Mouse (Mus musculus) gastrocnemius, adult 2 months (tissue): Measurements from ENCODE around the gene Ddx59. TPM values are rescaled to one million over a fixed set of nuclear protein-coding genes. Genes with fewer than 3 reads are reported as not detected.
A peak's percentile ranks its signal among the peaks of the same experiment; 100 is the strongest.

ENCODE experiments used
- DNase-seq: peaks from one replicate; pipeline ENCODE4 v3.0.0; 2022
- H3K27ac ChIP-seq: fragments of 200-600 bp; 2 replicates; pipeline ENCODE4 v1.8.1; 2022; ENCODE audit warnings: mild to moderate bottlenecking
- H3K4me3 ChIP-seq: fragments of 200-600 bp; 2 replicates; pipeline ENCODE4 v1.8.1; 2022; ENCODE audit warnings: mild to moderate bottlenecking, moderate library complexity
- CTCF ChIP-seq: fragments of 200-600 bp; IDR thresholded peaks from 2 replicates; pipeline ENCODE4 v1.8.1; 2022; ENCODE audit warnings: antibody characterized with exemption, mild to moderate bottlenecking, moderate library complexity
- intact Hi-C: fragments of 180-260 bp; cut with DNase I; formaldehyde crosslinking; loops from one replicate; pipeline ENCODE4 v1.15.1; 2025
- total RNA-seq, 2 experiments: library from RNA; stranded (reverse); gene quantifications; 2 replicates each; pipeline ENCODE4 v1.2.3; 2021

The Ddx59 gene
- total RNA-seq, 2 experiments from 2014 or later, result 19.3 to 19.6 TPM

GRCm38 (mm10) chr1:136418393-136418792 is 3.3 kb downstream of the Ddx59 start:
- no peak for TF ChIP-seq CTCF
- intact Hi-C loops, result no loop called here
- no peak overlapping the region for H3K4me3 ChIP-seq
- no peak for DNase-seq
- H3K27ac ChIP-seq, result no peak overlapping the region

- intact Hi-C loops, result no loop called here
- no peak for TF ChIP-seq CTCF
- no peak for DNase-seq
- Histone ChIP-seq H3K4me3 (no peak overlapping the region), H3K27ac (no peak overlapping the region)
Observed at GRCm38 (mm10) chr1:136427166-136427969, 12.3 kb downstream of the Ddx59 start.

GRCm38 (mm10) chr1:136428981-136429380 is 13.9 kb downstream of the Ddx59 start:
- TF ChIP-seq CTCF, result no peak
- H3K27ac ChIP-seq, result no peak overlapping the region
- DNase-seq, result no peak
- intact Hi-C loops, result no loop called here
- no peak overlapping the region for H3K4me3 ChIP-seq

- no peak for DNase-seq
- H3K27ac ChIP-seq, result no peak overlapping the region
- no peak for TF ChIP-seq CTCF
- intact Hi-C loops, result no loop called here
- no peak overlapping the region for H3K4me3 ChIP-seq
Observed at GRCm38 (mm10) chr1:136430126-136430818, 15.2 kb downstream of the Ddx59 start.

- no peak for TF ChIP-seq CTCF
- Histone ChIP-seq H3K4me3 (no peak overlapping the region), H3K27ac (no peak overlapping the region)
- intact Hi-C loops, result no loop called here
- no peak for DNase-seq
Observed at GRCm38 (mm10) chr1:136440741-136441140, 25.7 kb downstream of the Ddx59 start.

GRCm38 (mm10) chr1:136442809-136443208 is 27.7 kb downstream of the Ddx59 start:
- DNase-seq, result no peak
- Histone ChIP-seq H3K27ac (no peak overlapping the region), H3K4me3 (no peak overlapping the region)
- intact Hi-C loops, result no loop called here
- TF ChIP-seq CTCF, result no peak

GRCm38 (mm10) chr1:136444555-136445255 is 29.6 kb downstream of the Ddx59 start:
- intact Hi-C loops, result no loop called here
- Histone ChIP-seq H3K27ac (no peak overlapping the region), H3K4me3 (no peak overlapping the region)
- no peak for DNase-seq
- no peak for TF ChIP-seq CTCF

- DNase-seq, result no peak
- no peak for TF ChIP-seq CTCF
- no peak overlapping the region for H3K4me3 ChIP-seq
- no peak overlapping the region for H3K27ac ChIP-seq
- intact Hi-C loops, result no loop called here
Observed at GRCm38 (mm10) chr1:136446933-136447332, 31.9 kb downstream of the Ddx59 start.

GRCm38 (mm10) chr1:136447338-136447737 is 32.3 kb downstream of the Ddx59 start:
- intact Hi-C loops, result no loop called here
- peak; percentile 41 for DNase-seq
- TF ChIP-seq CTCF, result no peak
- no peak overlapping the region for H3K4me3 ChIP-seq
- H3K27ac ChIP-seq, result no peak overlapping the region

- intact Hi-C loops, result no loop called here
Observed at GRCm38 (mm10) chr1:136449541-136449940, 34.5 kb downstream of the Ddx59 start.

GRCm38 (mm10) chr1:136450206-136450605 is 35.1 kb downstream of the Ddx59 start:
- no peak for TF ChIP-seq CTCF
- no peak for DNase-seq
- no peak overlapping the region for H3K4me3 ChIP-seq
- no peak overlapping the region for H3K27ac ChIP-seq
- intact Hi-C loops, result no loop called here

More at GRCm38 (mm10) chr1:136449541-136449940, 34.5 kb downstream of the Ddx59 start:
- H3K4me3 ChIP-seq, result no peak overlapping the region
- no peak for DNase-seq
- no peak overlapping the region for H3K27ac ChIP-seq
- TF ChIP-seq CTCF, result no peak

- Histone ChIP-seq H3K27ac (no peak overlapping the region), H3K4me3 (no peak overlapping the region)
- TF ChIP-seq CTCF, result no peak
- intact Hi-C loops, result no loop called here
- DNase-seq, result no peak
Observed at GRCm38 (mm10) chr1:136452421-136452820, 37.4 kb downstream of the Ddx59 start.
